Mouse (Mus musculus): ENCODE measurements around the gene Rbp7.

Gene Rbp7

DNA sequence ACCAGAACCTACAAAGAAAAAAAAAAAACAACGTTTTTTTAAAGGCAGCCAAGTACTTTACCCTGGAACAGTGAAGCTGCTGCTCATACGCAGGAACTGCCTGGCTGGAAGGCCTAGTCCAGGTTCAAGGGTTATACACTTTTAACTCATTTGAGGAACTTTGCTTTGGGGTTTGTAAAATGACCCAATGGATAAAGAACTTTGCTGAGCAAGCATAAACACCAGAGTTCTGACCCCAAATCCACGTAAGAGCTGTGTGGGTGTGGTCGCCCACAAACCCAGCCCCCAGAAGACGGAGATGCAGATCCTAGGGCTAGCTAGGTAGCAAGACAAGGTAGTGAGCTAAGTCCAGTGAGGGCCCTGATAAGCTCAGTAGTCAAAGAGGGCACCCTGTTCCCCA lies 47.3 kb downstream of the Rbp7 start:
- no peak for DNase-seq (ENCODE audit: low read depth, low spot score)

GRCm38 (mm10) chr4:149405713-149406443 lies 48.9 kb downstream of the Rbp7 start:
- no peak for DNase-seq (ENCODE audit: low read depth, low spot score)

GRCm38 (mm10) chr4:149404640-149405465 lies 49.9 kb downstream of the Rbp7 start:
- DNase-seq (ENCODE audit: low read depth, low spot score) = no peak

- peak; percentile 76 for DNase-seq (ENCODE audit: low read depth, low spot score)
Measured at GRCm38 (mm10) chr4:149403037-149403436, 51.7 kb downstream of the Rbp7 start.

- DNase-seq (ENCODE audit: low read depth, low spot score) = peak; percentile 54
Measured at GRCm38 (mm10) chr4:149401591-149401982, 53.2 kb downstream of the Rbp7 start.

DNA sequence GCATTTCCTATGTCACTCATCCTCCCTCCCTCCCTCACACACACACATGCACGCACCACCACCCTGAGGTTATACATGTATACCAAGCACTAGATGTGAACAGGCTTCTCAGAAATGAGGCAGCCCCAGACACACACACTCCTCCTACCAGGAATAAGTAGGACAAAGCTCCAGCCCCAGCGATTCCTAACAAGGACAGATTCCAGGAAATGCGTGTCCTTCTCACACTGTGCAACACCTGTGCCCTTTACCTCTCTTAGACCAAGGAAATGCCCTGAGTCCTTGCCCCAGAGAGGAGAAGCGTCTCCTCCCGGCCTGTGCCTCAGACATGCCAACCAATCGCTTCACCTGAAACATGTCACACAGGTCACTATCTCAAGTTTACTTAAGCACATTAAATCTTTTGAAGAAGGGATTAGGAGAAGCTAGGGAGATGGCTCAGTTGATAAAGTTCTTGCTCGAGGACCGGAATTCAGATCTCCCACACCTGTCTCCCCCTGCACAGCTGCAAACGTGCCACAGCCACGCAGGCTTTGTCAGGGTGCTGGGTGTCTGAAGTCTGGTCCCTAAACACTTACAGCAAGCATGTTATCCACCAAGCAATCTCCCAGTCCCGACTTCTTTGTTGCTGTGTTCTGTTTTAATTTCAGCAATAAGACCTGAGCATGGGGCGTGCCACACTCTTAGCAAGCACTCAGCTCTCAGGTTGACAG lies 53.7 kb downstream of the Rbp7 start:
- peak; percentile 26 for DNase-seq (ENCODE audit: low read depth, low spot score)

Data from CD4-positive, CD25-positive, alpha-beta regulatory T cell, adult 2 months (primary cell).